Mouse (Mus musculus): ENCODE measurements around the gene Prlr. TPM values are rescaled to one million over a fixed set of nuclear protein-coding genes. Genes with fewer than 3 reads are reported as not detected.

Prlr gene
- polyA plus RNA-seq, 1 experiment from 2014 or later: 0.75 TPM

DNA sequence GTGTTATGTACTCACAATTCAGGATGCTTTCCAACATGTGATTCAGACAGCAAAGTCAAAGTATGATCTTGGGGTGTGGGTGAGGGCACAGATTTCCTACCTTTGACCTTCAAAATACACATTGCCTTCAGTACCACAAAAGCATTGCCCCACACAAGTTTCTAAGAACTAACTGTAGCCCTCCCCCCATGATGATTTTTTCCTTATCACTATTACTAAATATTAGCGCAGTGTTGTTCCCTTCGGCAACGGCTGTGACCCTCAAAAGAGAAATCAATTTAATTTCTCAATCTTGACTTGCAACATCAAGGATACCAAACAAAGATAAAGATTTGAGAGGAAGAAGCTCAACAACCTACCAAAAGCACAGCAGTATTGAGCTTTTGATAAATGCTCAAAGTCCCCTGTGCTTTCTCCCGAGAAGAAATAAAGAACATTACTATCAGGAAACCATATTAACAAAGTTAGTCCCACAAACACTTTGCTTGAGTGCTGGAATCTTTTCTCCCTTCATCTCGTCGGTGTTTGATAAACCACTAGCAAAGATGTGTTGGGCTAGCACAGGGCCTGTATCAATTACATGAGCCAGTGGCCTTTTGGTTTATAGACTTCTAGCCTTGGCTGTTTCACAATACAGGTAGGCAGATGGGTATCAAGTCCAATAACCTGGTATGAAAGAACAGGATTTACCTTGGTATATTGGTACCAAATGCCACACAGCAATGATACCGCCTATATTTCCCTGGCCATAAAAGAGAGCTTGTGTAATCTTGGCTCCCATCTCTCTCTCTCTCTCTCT is 25.7 kb downstream of the Prlr start:
- no peak overlapping the region for H3K9ac ChIP-seq (replicated peaks)
- H3K4me1 ChIP-seq (replicated peaks): no peaks in the 10 kb centered on the region
- WGBS: 97% methylated on average over 7 of the region's 7 CpGs
- H3K36me3 ChIP-seq: no peaks in the 10 kb centered on the region
- no peak overlapping the region for H3K4me2 ChIP-seq (replicated peaks)
- H3K4me3 ChIP-seq (replicated peaks): no peak overlapping the region
- ATAC-seq: no peak
- no peaks in the 10 kb centered on the region for H3K27me3 ChIP-seq
- no peaks in the 10 kb centered on the region for H3K9me3 ChIP-seq
- H3K27ac ChIP-seq: no peak overlapping the region

DNA sequence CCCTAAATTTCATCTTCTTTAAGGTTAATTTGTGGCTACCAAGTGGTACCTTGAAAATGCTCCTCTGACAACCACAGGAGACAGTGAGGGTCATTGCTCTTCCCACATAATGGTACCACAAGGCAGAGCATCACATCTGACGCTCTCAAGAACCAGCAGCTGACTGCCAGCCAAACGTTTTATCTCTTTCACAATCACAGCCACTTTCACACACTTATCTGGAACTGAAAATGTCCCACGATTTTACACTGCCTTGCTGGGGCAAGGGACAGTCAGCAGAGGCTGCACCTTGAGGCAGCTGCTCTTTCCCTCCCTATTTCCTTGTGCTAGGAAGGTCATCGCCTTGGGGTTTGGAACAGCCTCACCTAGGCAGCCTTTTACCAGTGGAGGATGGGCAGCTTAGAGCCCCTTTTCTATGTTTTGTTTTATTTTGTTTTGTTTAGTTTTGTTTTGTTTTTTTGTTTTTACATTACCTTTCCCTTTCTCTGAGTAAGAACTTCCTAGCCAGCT is 33.3 kb downstream of the Prlr start:
- Histone ChIP-seq H3K27me3 (no peaks in the 10 kb centered on the region), H3K4me1 (replicated peaks) (no peaks in the 10 kb centered on the region), H3K9ac (replicated peaks) (no peak overlapping the region), H3K4me3 (replicated peaks) (no peak overlapping the region), H3K27ac (no peak overlapping the region), H3K36me3 (no peaks in the 10 kb centered on the region), H3K4me2 (replicated peaks) (no peak overlapping the region), H3K9me3 (no peaks in the 10 kb centered on the region)
- no peak for ATAC-seq
- WGBS: 75% methylated on average over 4 of the region's 4 CpGs

DNA sequence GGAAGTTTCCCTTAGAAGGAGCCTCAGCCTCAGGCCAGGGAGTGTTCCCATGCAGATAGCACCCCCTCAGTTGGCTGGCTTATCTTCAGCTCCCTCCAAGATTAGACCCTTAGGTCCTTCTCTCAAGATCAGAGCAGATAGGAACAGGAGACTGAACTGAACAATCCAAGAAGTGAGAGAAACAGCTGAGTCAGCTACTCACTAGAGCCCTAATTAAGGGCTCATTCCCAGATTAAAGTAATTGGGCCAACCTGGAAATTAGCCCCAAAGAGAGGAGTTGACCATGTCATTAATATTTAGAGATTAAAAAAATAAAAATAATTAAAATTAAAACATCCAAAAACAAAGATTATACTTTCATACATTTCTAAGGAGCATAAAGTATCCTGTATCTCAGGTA is 35.0 kb downstream of the Prlr start:
- Histone ChIP-seq H3K9me3 (no peaks in the 10 kb centered on the region), H3K27ac (no peak overlapping the region), H3K36me3 (no peaks in the 10 kb centered on the region), H3K4me3 (replicated peaks) (no peak overlapping the region), H3K27me3 (no peaks in the 10 kb centered on the region), H3K4me2 (replicated peaks) (no peak overlapping the region), H3K9ac (replicated peaks) (no peak overlapping the region), H3K4me1 (replicated peaks) (no peaks in the 10 kb centered on the region)
- ATAC-seq: no peak

DNA sequence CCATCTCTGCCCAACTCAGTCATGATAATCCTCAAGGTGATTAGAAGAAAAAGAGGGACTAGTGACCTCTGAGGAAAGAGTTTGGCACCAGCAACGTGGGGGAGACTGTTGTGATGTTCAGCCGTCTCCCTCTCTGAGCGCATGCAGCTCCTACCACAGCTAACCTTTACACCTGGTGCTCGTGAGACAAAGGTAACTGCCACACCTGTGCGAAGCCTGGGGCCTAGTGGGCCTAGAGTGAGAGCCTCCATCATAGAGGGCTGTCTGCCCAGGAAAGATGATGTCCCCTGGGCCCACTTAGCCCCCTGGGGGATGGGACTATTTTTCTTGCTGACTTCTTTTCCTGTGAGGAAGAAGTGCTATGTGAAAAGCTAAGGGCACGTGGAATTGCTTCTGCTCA is 36.2 kb downstream of the Prlr start:
- no peak overlapping the region for H3K27ac ChIP-seq
- no peak overlapping the region for H3K9ac ChIP-seq (replicated peaks)
- no peak for ATAC-seq
- WGBS: 85% methylated on average over 6 of the region's 6 CpGs
- H3K4me2 ChIP-seq (replicated peaks): no peak overlapping the region
- H3K36me3 ChIP-seq: no peaks in the 10 kb centered on the region
- H3K27me3 ChIP-seq: no peaks in the 10 kb centered on the region
- H3K4me1 ChIP-seq (replicated peaks): no peaks in the 10 kb centered on the region
- no peak overlapping the region for H3K4me3 ChIP-seq (replicated peaks)
- no peaks in the 10 kb centered on the region for H3K9me3 ChIP-seq

DNA sequence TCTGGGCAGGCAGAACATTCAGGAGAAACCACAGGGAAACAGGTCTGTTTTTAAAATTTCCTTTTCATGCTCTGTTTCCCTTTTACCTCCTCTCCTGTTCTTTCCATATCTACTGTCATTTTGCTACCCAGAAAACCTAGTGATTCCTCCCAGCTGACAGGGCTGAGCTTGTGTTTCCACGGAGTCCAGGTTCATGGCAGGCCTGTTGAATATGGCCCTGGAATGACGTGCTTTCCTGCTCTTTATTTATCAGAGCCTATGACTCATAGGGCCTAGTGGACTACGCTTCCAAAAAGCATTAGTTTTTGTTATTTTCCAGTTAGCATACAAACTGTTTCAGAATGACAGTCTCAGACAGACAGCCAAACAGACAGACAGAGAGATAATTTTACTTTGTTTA is 36.7 kb downstream of the Prlr start:
- Histone ChIP-seq H3K9me3 (no peaks in the 10 kb centered on the region), H3K4me1 (replicated peaks) (no peaks in the 10 kb centered on the region), H3K4me2 (replicated peaks) (no peak overlapping the region), H3K4me3 (replicated peaks) (no peak overlapping the region), H3K27ac (no peak overlapping the region), H3K9ac (replicated peaks) (no peak overlapping the region), H3K36me3 (no peaks in the 10 kb centered on the region), H3K27me3 (no peaks in the 10 kb centered on the region)
- WGBS: 86% methylated on average over 3 of the region's 3 CpGs
- no peak for ATAC-seq

DNA sequence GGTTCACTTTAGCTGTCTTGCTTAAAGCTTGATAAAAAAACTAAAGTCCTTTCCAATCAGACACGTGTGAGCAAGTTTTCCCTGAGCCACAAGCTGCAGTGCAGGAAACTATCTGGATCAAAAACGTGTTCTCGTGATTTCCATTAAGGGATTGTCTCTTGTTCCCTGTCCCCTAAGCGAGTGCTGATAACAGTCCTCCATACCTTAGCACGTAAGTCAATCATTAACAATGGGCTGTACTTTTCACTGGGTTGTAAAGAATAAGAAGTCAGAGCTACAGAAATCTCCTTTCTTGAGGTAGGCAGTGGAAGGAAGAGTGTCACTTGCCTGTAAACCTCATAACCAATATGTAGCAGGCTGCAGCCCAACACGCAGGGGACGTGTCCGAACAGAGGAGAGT is 38.7 kb downstream of the Prlr start:
- Histone ChIP-seq H3K36me3 (no peaks in the 10 kb centered on the region), H3K4me1 (replicated peaks) (no peaks in the 10 kb centered on the region), H3K9me3 (no peaks in the 10 kb centered on the region), H3K27ac (no peak overlapping the region), H3K9ac (replicated peaks) (no peak overlapping the region), H3K4me2 (replicated peaks) (no peak overlapping the region), H3K27me3 (no peaks in the 10 kb centered on the region), H3K4me3 (replicated peaks) (no peak overlapping the region)
- 89% methylated on average over 8 of the region's 8 CpGs for WGBS
- no peak for ATAC-seq

DNA sequence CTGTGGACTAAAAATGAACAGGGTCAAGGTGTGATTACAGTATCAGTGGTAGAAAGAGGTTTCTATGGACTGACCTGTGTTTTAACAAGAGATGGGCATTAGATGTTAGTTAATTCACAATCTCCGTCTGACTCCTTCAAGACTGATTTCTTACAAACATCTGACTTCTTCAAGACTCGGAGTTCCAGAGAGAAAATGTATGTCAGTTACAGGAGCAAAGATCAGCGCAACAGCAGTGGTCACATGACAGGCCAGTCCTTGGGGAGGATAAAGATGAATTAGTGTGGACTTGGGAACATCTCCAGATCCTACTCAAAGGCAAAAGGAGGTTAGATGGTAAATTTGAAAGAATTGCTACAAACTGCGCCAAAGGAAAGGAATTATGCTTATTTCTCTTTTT is 39.2 kb downstream of the Prlr start:
- H3K36me3 ChIP-seq: no peaks in the 10 kb centered on the region
- H3K27me3 ChIP-seq: no peaks in the 10 kb centered on the region
- ATAC-seq: no peak

DNA sequence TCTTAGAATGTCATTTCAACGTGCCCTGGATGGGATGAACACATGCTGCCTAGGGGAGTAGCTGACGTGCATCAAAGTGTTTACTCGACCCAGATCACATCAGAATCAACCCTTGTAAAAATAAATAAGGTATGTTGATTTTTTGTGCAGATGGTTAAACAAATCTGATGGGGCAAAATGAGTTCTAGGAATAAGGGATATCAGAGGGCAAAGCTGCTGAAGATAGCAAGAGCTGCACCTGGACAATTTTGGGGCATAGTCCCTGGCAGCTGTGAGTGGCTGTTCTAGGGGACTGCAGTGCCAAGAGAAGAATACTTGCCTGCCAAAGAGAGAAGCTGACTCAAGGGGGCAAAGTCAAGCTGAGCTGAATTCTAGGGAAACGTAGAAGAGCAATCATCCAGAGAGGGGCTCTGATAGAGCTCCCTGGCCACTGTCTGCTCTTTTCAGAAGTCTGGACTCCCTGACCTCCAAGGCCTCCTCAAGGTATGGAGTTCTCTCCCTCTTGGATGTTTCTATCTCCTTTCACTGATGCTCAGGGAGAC is 46.6 kb downstream of the Prlr start:
- WGBS: 81% methylated on average over 4 of the region's 4 CpGs
- H3K27ac ChIP-seq: no peak overlapping the region
- no peak overlapping the region for H3K4me3 ChIP-seq (replicated peaks)
- no peak overlapping the region for H3K9ac ChIP-seq (replicated peaks)
- H3K27me3 ChIP-seq: no peaks in the 10 kb centered on the region
- H3K9me3 ChIP-seq: no peaks in the 10 kb centered on the region
- H3K4me1 ChIP-seq (replicated peaks): no peaks in the 10 kb centered on the region
- no peak overlapping the region for H3K4me2 ChIP-seq (replicated peaks)
- ATAC-seq: no peak
- no peaks in the 10 kb centered on the region for H3K36me3 ChIP-seq

More for the DNA sequence above, 39.2 kb downstream of the Prlr start:
- Histone ChIP-seq H3K9me3 (no peaks in the 10 kb centered on the region), H3K9ac (replicated peaks) (no peak overlapping the region), H3K4me3 (replicated peaks) (no peak overlapping the region), H3K4me1 (replicated peaks) (no peaks in the 10 kb centered on the region), H3K27ac (no peak overlapping the region), H3K4me2 (replicated peaks) (no peak overlapping the region)
- 93% methylated on average over 4 of the region's 4 CpGs for WGBS

DNA sequence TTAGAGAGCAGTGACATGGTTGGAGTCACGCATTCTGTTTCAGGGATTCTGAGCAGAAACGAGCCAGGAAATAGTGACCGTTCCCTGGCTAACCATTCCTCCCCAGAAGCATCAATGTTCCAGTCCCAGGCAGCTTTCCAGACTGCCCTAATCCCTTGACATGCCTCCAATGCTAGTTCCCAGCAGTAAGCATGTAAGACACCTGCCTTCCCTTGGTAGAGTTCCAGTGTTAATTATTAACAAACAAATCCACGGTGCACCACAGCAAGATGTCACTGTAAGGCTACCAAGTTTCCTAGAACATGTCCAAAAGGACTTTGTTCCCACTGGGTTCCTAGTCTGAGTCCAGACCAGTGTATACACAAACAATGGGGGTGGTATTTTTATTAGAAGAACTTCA is 48.7 kb downstream of the Prlr start:
- Histone ChIP-seq H3K4me3 (replicated peaks) (no peak overlapping the region), H3K27ac (no peak overlapping the region), H3K27me3 (no peaks in the 10 kb centered on the region), H3K4me1 (replicated peaks) (no peaks in the 10 kb centered on the region), H3K9ac (replicated peaks) (no peak overlapping the region), H3K4me2 (replicated peaks) (no peak overlapping the region), H3K36me3 (no peaks in the 10 kb centered on the region), H3K9me3 (no peaks in the 10 kb centered on the region)
- ATAC-seq: no peak
- 89% methylated on average over 4 of the region's 4 CpGs for WGBS

DNA sequence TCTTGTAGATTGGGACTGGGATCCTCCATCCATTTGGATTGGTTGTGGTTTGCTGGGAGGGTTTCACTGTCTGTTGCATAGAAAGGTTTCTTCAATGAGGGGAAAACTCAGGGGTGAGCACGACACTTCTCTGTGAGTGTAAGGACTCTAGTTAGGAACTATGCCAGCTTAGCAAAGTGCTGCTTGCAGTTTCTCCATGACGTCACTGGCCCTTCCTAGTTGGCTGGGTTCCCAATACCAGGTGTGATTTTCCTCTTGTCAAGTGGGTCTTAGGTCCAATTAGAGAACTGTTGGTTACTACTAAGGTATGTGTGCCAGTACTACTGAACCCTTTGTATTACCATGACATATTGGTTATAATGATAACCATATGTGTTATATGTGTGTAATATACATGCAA is 51.6 kb downstream of the Prlr start:
- Histone ChIP-seq H3K4me1 (replicated peaks) (no peaks in the 10 kb centered on the region), H3K27me3 (no peaks in the 10 kb centered on the region), H3K36me3 (no peaks in the 10 kb centered on the region), H3K9me3 (no peaks in the 10 kb centered on the region), H3K4me2 (replicated peaks) (no peak overlapping the region), H3K4me3 (replicated peaks) (no peak overlapping the region), H3K27ac (no peak overlapping the region), H3K9ac (replicated peaks) (no peak overlapping the region)
- WGBS: 95% methylated on average over 2 of the region's 2 CpGs
- no peak for ATAC-seq

DNA sequence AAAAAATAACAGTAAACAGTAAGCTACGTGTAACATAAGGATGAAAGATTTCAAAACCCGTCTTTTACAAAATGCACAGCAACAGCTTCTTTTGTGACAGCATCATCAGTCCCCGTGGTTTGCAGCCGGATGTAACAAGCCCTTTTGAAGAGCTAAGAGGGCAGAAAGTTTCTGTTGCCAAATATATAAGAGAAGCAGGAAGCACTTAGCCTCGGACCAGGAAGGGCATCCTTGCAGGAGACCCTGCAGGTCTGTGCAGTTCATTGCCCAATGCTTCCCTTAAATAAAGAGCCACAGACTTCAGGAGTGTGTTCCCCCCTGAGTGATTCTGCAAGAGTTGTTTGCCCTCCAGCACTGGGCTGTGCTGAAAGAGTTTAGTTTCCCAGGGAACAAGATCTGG is 58.9 kb downstream of the Prlr start:
- Histone ChIP-seq H3K9me3 (no peaks in the 10 kb centered on the region), H3K4me2 (replicated peaks) (no peak overlapping the region), H3K4me1 (replicated peaks) (no peaks in the 10 kb centered on the region), H3K27me3 (no peaks in the 10 kb centered on the region), H3K27ac (no peak overlapping the region), H3K36me3 (no peaks in the 10 kb centered on the region), H3K4me3 (replicated peaks) (no peak overlapping the region), H3K9ac (replicated peaks) (no peak overlapping the region)
- no peak for ATAC-seq
- 86% methylated on average over 5 of the region's 5 CpGs for WGBS

DNA sequence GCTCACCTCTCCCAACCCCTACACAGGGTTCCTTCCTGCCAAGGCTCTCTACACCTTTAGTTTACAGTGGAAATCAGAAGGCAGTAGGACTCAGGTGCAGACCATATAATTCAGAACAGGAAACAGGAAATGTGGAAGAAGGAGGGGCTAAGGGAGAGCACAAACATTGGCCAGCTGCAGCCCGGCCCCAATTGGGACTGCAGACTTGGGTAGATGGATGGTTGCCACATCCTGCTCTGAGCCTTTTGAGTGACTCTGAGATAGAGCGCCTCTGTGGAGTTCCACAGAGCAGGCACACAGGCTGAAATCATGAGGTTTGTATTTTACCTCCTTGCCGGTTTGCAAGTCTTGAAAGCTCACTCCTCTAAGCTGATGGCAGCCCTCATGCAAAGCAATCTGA is 59.8 kb downstream of the Prlr start:
- Histone ChIP-seq H3K27ac (no peak overlapping the region), H3K9ac (replicated peaks) (no peak overlapping the region), H3K4me3 (replicated peaks) (no peak overlapping the region), H3K27me3 (no peaks in the 10 kb centered on the region), H3K4me2 (replicated peaks) (no peak overlapping the region), H3K9me3 (no peaks in the 10 kb centered on the region), H3K36me3 (no peaks in the 10 kb centered on the region), H3K4me1 (replicated peaks) (no peaks in the 10 kb centered on the region)
- 85% methylated on average over 3 of the region's 3 CpGs for WGBS
- ATAC-seq: no peak

DNA sequence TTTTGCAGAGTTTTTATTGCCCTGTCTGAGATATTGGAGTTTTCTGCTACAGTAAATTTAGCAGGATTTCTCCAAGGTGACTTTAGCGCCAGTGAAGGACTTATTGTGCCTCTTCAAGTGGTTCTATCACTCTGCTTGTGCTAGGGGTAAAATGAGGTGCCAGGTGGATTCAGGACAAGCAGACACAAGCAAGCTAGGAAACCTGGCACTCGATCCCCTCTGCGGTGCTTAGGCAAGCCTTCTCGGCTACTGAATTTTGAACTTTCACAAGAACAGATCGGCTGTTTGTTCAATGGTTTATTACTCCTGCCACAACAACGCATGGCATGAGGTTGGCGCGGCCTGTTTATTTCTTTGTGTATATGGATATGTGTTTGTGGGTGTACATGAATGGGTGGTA is 61.4 kb downstream of the Prlr start:
- WGBS: 96% methylated on average over 8 of the region's 8 CpGs
- no peaks in the 10 kb centered on the region for H3K36me3 ChIP-seq

More for the DNA sequence above, 61.4 kb downstream of the Prlr start:
- H3K9ac ChIP-seq (replicated peaks): no peak overlapping the region
- ATAC-seq: no peak
- H3K27ac ChIP-seq: no peak overlapping the region
- H3K27me3 ChIP-seq: no peaks in the 10 kb centered on the region
- H3K4me3 ChIP-seq (replicated peaks): no peak overlapping the region
- H3K4me1 ChIP-seq (replicated peaks): no peaks in the 10 kb centered on the region
- H3K4me2 ChIP-seq (replicated peaks): no peak overlapping the region
- no peaks in the 10 kb centered on the region for H3K9me3 ChIP-seq
